13 mouse cellular contexts compared by ENCODE assay signal in genomic region chr1:37353456-37353855, GRCm38 (mm10).
"Had no signal": no experiment of that assay in that cellular context is flagged by ENCODE, and none has a peak within 500 bp of the region (broad histone marks: within the 10 kb centered on the region; RNA-seq: fewer than 3 reads in every experiment).

No protein-coding gene starts in this region.

- DNase-seq: lung, adult 18-20 months; lung, embryonic 14.5 days; lung, postnatal 10 days; lung, postnatal 4 days; midbrain, embryonic 14.5 days; retina, postnatal 1 day; right cerebral cortex, adult 18-20 months; right cerebral cortex, postnatal 25 days; right cerebral cortex, postnatal 4 days; spleen, adult 18-20 months; thymus, adult 18-20 months; thymus, postnatal 14 days; thymus, postnatal 36 days had no signal
